Mouse (Mus musculus) mouse embryonic stem cell (cell line): ENCODE measurements at regions not wholly inside any gene's neighbourhood (a gene's known extent, or its start where the extent isn't known, plus 50 kb on each side); places are given as distances from the start of the nearest gene placed in this dataset.

Source experiments
- in situ Hi-C, 2 experiments: fragments of 300-500 bp; cut with MboI; formaldehyde crosslinking; loops; 1 replicate in 1 of 2; 3 replicates in 1 of 2; pipeline ENCODE4 v1.14.3; 2019 to 2020; ENCODE audit warnings: low sequenced_read_pairs in 2 of 2, low pct_unique_long_range_greater_than_20kb in 1 of 2, mixed read lengths in 1 of 2; ENCODE audit not compliant: unreplicated experiment in 1 of 2

DNA sequence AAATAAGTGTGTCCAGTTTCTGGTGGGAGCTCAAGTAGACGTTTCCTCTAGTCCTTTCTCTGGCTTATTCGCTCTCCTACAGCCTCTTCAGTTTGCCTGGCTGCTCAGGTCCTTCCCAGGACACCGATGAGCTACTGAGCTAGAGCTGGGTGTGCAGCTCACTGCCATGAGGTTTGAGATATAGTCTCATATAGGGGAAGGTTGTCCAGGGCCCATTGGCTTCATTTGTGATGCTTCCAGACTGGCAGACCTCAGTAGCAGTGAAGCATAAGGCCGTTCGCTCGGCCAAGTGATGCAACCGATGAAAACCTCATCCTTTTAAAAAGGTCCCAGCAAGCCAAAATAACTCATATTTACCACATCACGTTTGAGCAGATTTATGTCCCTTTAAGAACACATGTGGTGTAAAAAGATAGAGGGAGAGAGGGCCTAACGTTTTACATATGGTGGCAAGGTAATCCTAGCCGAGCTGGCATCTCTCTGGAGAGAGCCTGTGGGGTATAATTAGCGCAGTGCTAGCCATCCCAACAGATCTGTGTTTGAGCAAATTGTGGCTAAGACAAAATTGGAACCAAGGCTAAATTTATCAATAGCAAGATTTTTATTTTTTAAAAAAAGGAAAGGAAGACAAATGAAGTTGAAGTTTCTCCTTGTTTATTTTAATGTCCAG, 89.3 kb upstream of the Ppp2r3a start:
- in situ Hi-C loops, result no loop called here

GRCm38 (mm10) chr9:101329032-101329824, 77.6 kb upstream of the Ppp2r3a start:
- in situ Hi-C loops, result no loop called here

DNA sequence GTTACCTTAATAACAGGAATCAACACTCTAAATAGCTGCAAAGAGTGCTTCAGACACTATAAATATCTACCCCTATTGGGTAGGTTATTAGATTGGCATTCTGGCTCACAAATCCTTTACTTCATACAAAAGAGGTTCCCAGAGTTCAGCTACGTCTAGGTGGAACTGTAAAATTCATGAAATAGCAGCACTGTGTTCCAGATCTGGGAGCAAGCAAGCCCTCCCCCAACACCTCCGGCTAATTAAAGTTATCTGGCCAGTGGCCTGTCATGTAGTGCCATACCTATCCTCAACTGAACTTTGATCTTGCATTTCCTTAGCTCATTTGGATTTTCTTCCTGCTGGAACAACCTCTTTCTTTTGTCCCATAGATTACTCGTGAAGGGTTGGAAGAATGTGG, 75.4 kb upstream of the Ppp2r3a start:
- in situ Hi-C loops, result no loop called here

DNA sequence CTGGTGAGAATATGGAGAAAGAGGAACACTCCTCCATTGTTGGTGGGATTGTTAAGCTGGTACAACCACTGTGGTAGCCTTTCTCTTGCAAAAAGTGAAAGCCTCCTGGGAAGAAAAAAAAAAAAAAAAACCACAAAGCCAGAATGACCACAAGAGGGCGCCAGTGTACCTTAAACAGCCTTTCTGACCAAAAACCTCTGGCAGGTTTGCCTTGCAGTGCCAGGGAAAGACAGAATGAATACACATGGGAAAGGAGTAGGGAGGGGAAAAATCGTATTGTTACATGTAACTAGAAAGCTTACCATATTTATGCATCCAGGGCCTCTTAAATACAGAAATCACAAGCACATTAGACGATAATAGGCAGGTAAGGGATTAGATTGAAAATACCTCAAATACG, 62.4 kb upstream of the Ppp2r3a start:
- in situ Hi-C loops, result no loop called here

DNA sequence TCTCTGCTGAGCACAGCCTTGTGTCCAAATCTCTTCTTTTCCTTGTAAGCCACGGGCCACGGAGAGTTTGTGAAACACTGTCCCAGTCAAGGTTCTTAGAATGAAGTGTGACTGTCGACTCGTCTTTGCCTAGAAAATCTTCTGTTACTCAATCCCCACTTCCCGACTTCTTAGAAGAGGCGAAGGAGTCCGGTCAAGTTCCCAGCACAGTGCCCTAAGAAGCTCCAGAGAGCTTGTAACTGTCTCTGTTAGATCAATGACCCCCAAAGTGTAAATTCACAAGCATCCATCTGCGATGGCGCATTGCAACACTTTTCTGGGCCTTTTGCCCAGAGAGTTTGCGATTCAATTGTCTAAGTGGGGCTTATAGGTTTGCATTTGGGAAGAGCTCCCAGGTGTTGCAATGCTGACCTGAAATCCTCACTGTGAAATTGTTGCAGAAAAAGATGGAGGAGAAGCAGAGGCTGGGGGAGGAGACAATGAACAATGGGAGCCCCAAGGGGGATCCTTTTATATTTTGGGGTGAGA, 54.9 kb upstream of the Ppp2r3a start:
- in situ Hi-C loops, result no loop called here

- in situ Hi-C loops, result no loop called here
Measured at GRCm38 (mm10) chr9:101305730-101306129, 54.1 kb upstream of the Ppp2r3a start.
